Comparison of ENCODE assay signal across 19 mouse cellular contexts in the genomic region with DNA sequence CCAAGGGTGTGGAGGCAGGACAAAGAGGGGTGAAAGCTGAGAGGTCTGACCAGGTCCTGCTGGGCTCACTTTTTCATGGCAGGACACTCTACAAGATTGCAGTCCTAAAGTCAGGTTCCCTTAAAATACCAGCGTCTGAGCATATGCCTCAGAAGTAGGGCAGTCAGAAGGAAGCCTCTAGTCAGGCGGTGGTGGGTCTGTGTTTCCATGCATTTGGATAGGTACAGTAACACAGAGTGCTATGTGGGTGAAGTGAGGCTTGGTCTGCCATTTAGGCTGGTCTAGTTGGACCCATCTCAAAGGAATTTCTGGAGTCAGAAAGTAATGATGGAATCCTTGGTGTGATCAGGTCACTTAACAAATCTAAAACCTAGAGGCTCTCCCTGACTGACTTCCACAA. TPM values are rescaled to one million over a fixed set of nuclear protein-coding genes. Genes with fewer than 3 reads are reported as not detected.
DNase-seq lines count a peak whose midpoint lies in the region; ATAC-seq and TF ChIP-seq lines count a peak whose summit lies in the region.
"Had no signal": no experiment of that assay in that cellular context is flagged by ENCODE, and none has a peak within 500 bp of the region (broad histone marks: within the 10 kb centered on the region; RNA-seq: fewer than 3 reads in every experiment).

No protein-coding gene starts in this region.

- no peak for DNase-seq in heart, postnatal 4 days
- no peak for DNase-seq in layer of hippocampus, adult 2 months (ENCODE audit: low spot score in 2 of 2)
- no peak for DNase-seq in layer of hippocampus, adult 11-12 months (ENCODE audit: low spot score)
- DNase-seq in neural tube, embryonic 10.5 days (ENCODE audit: extremely low spot score, low spot score) = no peak
- DNase-seq: cerebellum, adult 18-20 months; cerebellum, adult 9-10 months; cerebellum, postnatal 14 days; gastrocnemius, postnatal 25 days; heart, postnatal 14 days had no signal

- peak overlapping the region; percentile 39 for H3K27ac ChIP-seq in heart, embryonic 13.5 days (replicated peaks)
- peak overlapping the region; percentile 62; the same call in 1 of the 2 replicates for H3K27ac ChIP-seq in layer of hippocampus, adult 2 months
- H3K27ac ChIP-seq in neural tube, embryonic 15.5 days (replicated peaks) = 0 out of 2 replicates have a peak overlapping the region, but pooled peaks have one; percentile 66
- H3K27ac ChIP-seq: forebrain, embryonic 10.5 days; forebrain, embryonic 13.5 days; hindbrain, embryonic 12.5 days; hindbrain, embryonic 15.5 days had no signal

- WGBS in heart, embryonic 13.5 days = 75% methylated on average over 2 of the region's 2 CpGs
- WGBS in neural tube, embryonic 15.5 days = 93% methylated on average over 2 of the region's 2 CpGs

- no peak overlapping the region for H3K4me2 ChIP-seq in heart, embryonic 13.5 days
- H3K4me2 ChIP-seq in neural tube, embryonic 15.5 days = no peak overlapping the region
- H3K4me2 ChIP-seq: forebrain, embryonic 13.5 days; hindbrain, embryonic 12.5 days; hindbrain, embryonic 15.5 days had no signal

- peaks cover 100% of the 10 kb centered on the region for H3K36me3 ChIP-seq in heart, embryonic 13.5 days
- H3K36me3 ChIP-seq in neural tube, embryonic 15.5 days = peaks cover 95% of the 10 kb centered on the region

- H3K4me1 ChIP-seq in heart, embryonic 13.5 days = peaks cover 22% of the 10 kb centered on the region
- H3K4me1 ChIP-seq in neural tube, embryonic 15.5 days = no peaks in the 10 kb centered on the region
- H3K4me1 ChIP-seq: forebrain, embryonic 10.5 days; forebrain, embryonic 13.5 days; hindbrain, embryonic 12.5 days; hindbrain, embryonic 15.5 days had no signal

- H3K9ac ChIP-seq in heart, embryonic 13.5 days = no peak overlapping the region
- H3K9ac ChIP-seq in neural tube, embryonic 15.5 days (replicated peaks) = no peak overlapping the region
- H3K9ac ChIP-seq: forebrain, embryonic 13.5 days; hindbrain, embryonic 12.5 days; hindbrain, embryonic 15.5 days had no signal

- H3K4me3 ChIP-seq in heart, embryonic 13.5 days = no peak overlapping the region
- no peak overlapping the region for H3K4me3 ChIP-seq in layer of hippocampus, adult 2 months
- H3K4me3 ChIP-seq in neural tube, embryonic 15.5 days (replicated peaks) = no peak overlapping the region
- H3K4me3 ChIP-seq: forebrain, embryonic 10.5 days; forebrain, embryonic 13.5 days; hindbrain, embryonic 12.5 days; hindbrain, embryonic 15.5 days had no signal

- TF ChIP-seq CTCF in layer of hippocampus, adult 2 months (conservative IDR thresholded peaks at IDR 0.05) = no peak

- no peak for ATAC-seq in heart, embryonic 13.5 days (ENCODE audit: extremely low read depth, insufficient number of reproducible peaks, low FRiP score, low TSS enrichment)
- ATAC-seq in neural tube, embryonic 15.5 days (ENCODE audit: low FRiP score) = no peak
- ATAC-seq: CD4-positive, CD25-positive, alpha-beta regulatory T cell, adult 4 months; forebrain, embryonic 13.5 days; forebrain, embryonic 16.5 days; intestine, postnatal 0 days had no signal

- no peaks in the 10 kb centered on the region for H3K9me3 ChIP-seq in heart, embryonic 13.5 days
- H3K9me3 ChIP-seq in neural tube, embryonic 15.5 days (replicated peaks) = no peaks in the 10 kb centered on the region
- H3K9me3 ChIP-seq: forebrain, embryonic 10.5 days; forebrain, embryonic 13.5 days; hindbrain, embryonic 12.5 days; hindbrain, embryonic 15.5 days had no signal

- no peaks in the 10 kb centered on the region for H3K27me3 ChIP-seq in heart, embryonic 13.5 days (replicated peaks)
- H3K27me3 ChIP-seq in neural tube, embryonic 15.5 days (replicated peaks) = no peaks in the 10 kb centered on the region
- H3K27me3 ChIP-seq: forebrain, embryonic 13.5 days; hindbrain, embryonic 12.5 days; hindbrain, embryonic 15.5 days had no signal

RNA-seq across cellular contexts. Expression of a gene that starts 18.1 kb away (rescaled TPM):
- polyA plus RNA-seq in heart, embryonic 13.5 days (2015; fragmentation: Nextera tagmentation; extraction: Ambion mirVana) = 4.5 and 5.6 TPM in 2 replicates
- 1 to 10 TPM; 1.9 to 2.2 TPM for total RNA-seq in heart, postnatal 4 days (2021)
- 1 to 10 TPM in 1 of 2 experiments, under 1 TPM in 1; 0.69 to 1.2 TPM for total RNA-seq in layer of hippocampus, adult 2 months (2021)
- polyA plus RNA-seq in neural tube, embryonic 15.5 days (2015; fragmentation: Nextera tagmentation; extraction: Ambion mirVana) = 17.2 and 19.6 TPM in 2 replicates
- total RNA-seq: gastrocnemius, adult 8-10 months; gastrocnemius, postnatal 25 days had no signal

RNA-seq across cellular contexts. Expression of a gene that starts 40.5 kb away (rescaled TPM):
- 26.9 and 28.6 TPM in 2 replicates for polyA plus RNA-seq in heart, embryonic 13.5 days (2015; fragmentation: Nextera tagmentation; extraction: Ambion mirVana)
- 10 to 100 TPM; 22.1 to 28.0 TPM for total RNA-seq in heart, postnatal 4 days (2021)
- total RNA-seq in layer of hippocampus, adult 2 months (2021) = 10 to 100 TPM; 44.8 to 46.9 TPM
- polyA plus RNA-seq in neural tube, embryonic 15.5 days (2015; fragmentation: Nextera tagmentation; extraction: Ambion mirVana) = 41.8 TPM in 2 replicates
